Mouse (Mus musculus) layer of hippocampus, adult 11-12 months (tissue): ENCODE data around the gene Il31ra.

Experiments used
- DNase-seq: peaks from one replicate; pipeline ENCODE4 v3.0.0; 2022; ENCODE audit warnings: low spot score

Gene Il31ra

DNA sequence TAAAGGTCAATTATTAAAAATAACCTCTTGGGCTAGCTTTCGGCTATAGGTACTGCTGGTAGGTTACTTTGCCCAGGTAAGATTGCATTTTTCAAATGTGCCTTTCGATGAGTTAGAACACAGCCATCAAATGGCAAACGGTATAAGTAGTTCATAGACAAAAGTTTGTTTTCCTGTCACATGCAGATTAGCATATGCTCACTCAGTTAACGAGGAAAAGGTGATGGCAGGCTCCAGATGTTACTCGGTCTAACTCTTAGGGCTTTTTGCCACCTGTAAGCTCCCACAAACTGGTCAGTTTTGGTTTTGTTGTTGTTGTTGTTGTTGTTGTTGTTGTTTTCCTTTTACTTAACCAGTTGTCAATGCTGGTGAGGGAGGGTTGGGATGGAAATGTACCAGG is 85.7 kb downstream of the Il31ra start:
- DNase-seq: no peak

DNA sequence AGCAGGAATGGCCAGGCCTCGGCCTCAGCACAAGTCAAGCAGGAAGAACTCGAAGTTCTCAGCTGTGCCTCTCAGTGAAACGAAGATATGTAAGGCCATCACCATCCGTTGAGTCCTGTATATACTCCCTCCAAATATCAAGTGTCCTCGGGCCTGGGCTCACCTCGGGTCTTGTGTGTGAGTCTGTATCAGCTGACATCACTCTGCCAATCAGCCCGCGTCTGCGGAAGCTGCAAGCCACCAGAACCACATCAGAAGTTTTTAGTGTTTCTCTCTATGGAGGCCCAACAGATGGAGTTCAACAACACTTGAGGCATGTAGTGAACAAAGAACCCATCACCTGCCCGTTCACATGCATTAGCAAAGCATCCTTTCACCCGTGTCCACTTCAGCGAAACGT is 86.5 kb downstream of the Il31ra start:
- DNase-seq: no peak

DNA sequence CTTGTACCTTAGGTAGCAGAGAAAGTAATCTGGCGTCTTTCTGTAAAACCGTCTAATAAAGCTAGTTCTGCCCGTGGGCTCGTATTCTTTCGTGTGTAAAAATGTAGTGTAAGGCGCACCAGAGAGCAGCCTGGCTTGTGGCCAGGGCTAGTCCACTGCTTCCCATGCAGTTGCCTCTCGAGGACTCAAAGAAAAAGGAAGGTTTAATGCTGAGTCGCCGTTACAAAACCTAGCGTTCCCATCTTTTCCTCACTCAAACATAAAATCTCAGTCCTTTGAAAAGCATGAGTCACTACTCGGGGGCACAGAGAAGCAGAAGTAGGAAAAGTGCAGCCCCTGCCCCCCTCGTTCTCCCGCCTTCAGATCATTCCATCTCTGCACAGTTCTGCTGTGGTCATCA is 87.4 kb downstream of the Il31ra start:
- peak; percentile 30 for DNase-seq

DNA sequence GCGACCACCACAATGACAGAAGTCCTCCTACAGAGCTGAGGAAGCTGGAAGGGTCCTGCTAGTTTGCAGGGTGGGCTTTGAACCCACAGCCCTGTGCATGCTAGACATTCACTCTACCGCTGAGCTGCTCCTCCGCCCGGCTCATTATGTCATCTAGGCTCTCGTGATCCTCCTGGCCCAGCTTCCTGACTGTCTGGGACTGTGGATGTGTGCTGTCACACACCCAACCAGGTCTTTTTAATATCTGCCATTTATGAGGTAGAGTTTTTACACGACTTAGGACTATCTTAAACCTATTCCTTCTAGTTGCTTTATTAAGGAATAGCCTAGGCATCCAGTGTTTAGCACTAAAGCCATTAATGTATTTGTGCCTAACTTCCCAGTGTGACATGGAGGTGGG is 88.7 kb downstream of the Il31ra start:
- no peak for DNase-seq

DNA sequence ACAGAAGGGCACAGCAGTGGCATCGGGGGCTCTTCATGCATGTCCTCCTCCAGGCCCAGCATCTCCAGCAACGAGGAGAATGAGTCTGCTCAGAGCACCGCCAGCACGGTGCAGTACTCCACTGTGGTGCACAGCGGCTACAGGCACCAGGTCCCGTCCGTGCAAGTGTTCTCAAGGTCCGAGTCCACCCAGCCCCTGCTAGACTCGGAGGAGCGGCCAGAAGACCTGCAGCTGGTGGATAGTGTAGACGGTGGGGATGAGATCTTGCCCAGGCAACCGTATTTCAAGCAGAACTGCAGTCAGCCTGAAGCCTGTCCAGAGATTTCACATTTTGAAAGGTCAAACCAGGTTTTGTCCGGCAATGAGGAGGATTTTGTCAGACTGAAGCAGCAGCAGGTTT is 90.3 kb downstream of the Il31ra start:
- no peak for DNase-seq

DNA sequence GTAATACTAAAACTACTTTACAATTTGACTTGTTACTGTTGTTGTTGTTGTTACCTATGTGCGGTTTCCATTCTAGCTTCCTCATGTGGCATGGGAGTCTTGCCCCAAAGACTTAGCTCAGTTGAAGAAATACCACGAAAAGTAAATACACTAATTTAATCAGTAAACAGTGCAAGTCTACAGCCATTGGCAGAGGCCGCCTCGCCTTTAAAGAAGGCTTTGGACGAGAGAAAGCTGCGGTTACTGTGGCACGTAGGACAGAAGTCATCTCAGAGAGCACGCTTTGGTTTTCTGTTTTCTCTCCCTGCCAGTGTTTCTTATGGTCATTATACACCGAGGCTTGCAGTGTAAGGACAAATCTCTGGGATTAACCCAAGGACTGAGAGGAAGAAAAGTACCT is 93.7 kb downstream of the Il31ra start:
- no peak for DNase-seq

DNA sequence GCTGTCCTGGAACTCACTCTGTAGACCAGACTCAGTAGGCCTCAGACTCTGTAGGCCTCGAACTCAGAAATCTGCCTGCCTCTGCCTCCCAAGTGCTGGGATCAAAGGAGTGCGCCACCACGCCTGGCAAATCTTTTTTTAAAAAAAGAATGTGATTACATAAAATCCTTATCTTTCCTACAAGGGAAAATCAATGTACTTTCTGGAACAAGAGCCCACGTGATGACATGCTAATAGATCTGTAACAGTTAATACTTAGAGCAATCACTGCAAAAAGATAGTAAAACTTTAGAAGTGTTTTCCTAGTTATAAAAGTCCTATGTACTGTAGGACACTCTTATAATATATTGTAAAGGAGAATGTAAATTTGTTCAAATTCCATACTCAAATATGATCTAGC is 94.1 kb downstream of the Il31ra start:
- DNase-seq: no peak

DNA sequence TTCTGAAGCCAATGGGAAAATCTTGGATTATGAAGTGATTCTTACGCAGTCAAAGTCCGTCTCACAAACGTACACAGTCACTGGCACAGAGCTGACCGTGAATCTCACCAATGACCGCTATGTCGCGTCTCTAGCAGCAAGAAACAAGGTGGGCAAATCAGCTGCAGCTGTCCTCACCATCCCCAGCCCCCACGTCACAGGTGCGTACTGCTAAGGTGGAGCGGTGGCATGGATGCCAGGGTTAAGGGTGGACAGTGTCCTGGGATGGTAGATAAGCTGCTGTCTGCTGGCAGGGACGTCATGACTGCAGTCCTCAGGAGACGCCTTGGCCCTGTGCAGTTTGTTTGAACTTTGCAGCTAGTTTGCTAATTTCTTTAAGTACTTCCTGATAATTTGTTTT is 99.6 kb downstream of the Il31ra start:
- DNase-seq: no peak

DNA sequence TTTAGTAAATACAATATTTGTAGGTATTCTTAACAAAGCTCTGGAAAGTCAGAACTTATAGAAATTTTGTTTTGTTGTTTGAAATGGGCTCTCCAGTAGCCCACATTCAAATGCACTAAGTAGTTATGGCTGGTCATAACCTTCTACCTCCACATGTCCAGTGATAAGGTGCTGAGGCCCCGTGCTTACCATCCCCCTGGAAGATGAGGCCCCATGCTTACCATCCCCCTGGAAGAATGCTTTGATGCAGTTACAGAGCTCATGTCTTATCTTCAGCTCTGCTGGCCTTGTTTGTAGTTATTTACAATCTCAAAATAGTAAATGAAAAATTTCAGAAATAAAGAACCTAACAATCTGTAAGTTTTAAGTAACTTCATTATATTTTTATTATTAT is 101.9 kb downstream of the Il31ra start:
- DNase-seq: no peak

DNA sequence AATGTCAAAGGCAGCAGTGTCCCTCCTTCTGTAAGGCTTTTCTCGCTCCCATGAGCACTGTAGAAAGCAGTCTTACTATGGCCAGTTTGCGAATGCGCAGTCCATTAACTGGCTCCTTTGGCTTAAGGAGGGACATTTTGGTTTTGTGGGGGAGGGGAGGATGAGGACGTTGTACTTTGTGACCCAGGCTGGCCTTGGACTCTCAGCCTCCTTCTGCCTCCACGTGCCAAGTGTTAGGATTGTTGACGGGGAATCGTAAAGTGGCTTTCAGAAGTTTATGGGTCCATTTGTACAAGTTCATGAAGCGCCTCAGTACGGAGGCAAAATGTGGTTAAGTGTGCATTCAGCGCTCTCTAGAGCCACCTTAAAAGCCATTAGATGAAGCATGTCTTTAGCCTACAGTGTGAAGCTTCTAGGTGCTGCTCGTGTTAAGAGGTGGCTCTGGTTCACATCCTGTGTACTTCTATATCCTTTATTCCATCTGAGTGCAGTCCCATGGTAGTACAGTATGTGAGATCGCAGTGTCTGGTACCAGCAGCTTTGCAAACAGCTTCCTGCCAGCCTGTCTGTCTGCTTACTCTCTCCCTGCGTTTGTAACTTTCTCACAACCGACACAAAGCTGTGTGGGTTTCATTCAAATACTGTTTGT is 102.4 kb downstream of the Il31ra start:
- no peak for DNase-seq

DNA sequence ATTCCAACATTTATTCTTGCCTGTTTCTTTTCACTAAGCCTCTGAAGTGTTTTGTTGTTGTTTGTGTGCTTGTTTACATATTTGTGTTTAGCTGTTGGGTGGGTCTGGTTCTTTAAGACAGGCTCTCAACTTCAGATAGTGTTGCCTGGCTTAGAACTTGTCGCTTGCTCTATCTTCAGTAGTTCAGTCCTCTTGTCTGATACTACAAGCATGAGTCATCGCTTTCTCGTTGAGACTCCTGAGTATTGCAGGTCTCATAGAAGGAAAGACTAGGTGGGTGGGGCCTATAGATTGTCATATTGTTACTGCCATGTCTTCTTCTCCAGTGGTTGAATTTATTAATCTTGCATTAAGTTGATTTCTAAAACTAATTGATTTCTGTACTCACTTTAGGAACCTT is 104.1 kb downstream of the Il31ra start:
- DNase-seq: no peak

DNA sequence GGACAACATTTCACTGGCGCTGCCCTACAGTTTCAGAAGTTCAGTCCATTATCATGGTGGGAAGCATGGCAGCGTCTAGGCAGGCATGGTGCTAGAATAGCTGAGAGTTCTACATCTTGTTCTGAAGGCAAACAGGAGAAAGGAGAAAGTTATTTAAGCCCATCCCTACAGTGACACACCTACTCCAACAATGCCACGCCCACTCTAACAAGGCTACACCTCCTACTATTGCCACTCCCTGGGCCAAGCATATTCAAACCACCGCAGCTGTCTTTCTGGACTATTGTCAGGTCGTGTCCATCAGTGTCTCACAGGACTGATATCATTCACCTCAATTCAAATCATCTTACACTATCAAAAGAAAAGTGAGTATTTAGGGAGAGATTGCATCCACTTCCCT is 107.5 kb downstream of the Il31ra start:
- no peak for DNase-seq

DNA sequence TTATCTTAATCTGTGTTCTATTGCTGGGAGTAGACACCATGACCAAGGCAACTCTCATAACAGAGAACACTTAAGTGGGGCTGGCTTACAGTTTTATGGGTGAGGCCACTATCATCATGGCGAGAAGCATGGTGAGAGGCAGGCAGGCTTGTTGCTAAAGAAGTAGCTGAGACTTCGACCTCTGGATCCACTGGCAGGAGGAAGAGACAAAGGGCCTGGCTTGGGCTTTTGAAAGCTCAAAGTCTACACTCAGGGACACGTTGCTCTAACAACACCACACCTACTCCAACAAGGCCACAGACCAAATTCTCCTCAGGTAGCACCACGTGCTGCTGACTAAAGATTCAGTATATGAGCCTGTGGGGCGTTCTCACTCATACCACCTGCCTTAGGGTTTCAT is 107.9 kb downstream of the Il31ra start:
- DNase-seq: no peak

DNA sequence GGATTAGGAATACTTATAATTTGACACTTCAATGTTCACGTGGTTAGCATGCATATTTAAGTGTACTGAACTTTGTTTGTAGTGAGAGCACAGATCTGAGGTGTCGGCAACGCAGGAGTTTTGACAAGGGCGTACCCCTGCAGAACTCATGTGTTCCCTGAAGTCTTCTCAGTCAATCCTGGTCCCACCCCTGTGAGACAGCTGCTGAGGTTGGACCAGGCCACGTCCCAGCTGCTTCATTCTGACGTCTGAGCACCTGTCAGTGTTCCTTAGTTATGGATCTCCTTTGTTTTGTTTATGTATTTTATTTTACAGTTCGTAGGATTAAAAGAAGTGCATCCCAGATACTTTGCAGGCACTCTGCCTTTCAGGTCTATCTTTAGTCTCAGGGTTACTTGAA is 111.1 kb downstream of the Il31ra start:
- DNase-seq: no peak

DNA sequence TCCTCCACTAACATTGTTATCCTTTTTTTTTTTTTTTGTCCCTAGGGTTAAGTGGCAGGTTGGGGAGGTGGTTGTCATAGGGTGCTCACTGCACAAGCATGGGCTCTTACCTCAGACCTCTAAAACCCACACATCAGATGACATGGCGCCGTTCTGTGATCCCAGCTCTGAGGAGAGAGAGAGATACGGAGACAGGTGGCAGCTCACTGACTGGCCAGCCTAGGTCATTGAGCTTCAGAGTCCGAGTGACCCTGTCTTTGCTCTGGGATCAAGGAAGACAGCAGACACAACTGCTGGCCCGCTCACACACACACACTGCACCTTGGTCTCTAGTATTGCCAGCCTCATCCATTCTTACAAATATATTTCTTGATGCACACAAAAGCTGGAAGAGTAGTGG is 111.6 kb downstream of the Il31ra start:
- no peak for DNase-seq

DNA sequence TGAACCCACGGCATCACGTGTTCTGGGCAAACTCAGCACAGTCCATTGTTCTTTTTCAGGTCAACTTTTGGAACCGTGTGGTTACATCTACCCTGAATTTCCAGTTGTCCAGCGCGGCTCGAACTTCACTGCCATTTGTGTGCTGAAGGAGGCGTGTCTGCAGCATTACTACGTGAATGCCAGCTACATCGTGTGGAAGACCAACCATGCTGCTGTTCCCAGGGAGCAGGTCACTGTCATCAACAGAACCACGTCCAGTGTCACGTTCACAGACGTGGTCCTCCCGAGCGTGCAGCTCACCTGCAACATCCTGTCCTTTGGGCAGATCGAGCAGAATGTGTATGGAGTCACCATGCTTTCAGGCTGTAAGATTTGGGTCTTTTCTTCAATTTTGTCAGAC is 114.2 kb downstream of the Il31ra start:
- DNase-seq: no peak

DNA sequence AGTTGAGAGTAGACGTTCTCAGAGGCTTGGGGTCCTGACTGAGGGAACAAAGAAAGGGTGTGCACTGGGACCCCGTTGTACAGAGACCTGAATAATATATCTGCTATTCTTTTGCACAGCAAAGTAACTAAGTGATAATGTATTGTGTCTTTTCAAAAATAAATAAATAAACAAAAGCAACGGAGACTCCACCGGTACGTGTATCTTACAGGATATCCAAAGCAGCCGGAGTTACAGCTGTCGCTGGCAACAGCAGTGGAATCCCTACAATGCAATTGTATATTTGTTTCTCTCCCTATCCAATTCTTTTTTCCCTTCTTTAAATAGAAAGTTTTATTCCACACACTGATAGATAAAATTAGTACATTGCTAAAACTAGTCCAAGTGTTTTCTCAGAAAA is 115.1 kb downstream of the Il31ra start:
- DNase-seq: no peak

DNA sequence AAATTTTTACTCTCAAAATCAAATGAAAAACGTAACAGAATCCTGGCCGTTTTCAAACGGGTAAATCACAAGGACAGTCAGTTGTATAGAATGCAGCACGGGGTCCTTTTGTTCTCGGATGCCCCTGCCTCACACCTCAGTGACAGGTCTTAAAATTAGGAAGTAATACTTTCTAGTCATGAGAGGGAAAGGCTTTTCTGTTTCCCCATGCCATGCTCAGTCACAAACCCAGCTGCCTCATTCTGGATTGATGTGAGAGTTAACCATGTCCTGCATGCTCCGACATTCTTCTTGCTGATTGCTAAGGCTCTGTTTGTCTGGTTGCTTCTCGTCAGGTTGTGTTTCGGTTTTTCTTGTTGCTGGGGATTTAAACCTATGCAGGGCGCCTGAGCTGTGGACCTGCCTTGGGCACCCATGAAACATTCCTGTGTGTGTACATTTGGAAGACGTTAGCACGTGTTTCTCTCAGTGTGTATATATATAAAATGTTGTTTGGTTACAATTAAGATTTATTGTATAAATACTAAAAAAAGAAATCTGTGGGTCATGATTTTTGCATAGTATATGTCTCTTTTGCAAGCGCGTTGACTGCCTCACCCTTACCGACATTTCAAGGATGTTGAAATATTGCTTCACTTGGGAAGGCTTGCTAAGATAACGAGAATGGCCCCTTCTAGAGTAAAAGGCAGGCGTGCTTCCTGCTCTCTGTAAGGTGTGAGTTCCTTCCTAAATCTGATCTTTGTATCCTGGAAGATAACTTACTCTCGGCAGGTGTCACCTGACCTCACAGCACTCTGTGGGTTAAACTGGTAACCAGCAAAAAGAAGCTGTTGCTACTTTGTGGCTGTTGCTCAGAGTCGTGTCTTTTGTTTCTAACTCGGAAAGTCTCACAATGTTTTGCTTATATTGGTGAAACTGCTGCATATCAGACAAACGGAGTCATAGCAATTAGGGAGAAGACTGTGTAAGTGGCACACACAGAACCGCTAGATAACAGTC is 120.1 kb downstream of the Il31ra start:
- no peak for DNase-seq

DNA sequence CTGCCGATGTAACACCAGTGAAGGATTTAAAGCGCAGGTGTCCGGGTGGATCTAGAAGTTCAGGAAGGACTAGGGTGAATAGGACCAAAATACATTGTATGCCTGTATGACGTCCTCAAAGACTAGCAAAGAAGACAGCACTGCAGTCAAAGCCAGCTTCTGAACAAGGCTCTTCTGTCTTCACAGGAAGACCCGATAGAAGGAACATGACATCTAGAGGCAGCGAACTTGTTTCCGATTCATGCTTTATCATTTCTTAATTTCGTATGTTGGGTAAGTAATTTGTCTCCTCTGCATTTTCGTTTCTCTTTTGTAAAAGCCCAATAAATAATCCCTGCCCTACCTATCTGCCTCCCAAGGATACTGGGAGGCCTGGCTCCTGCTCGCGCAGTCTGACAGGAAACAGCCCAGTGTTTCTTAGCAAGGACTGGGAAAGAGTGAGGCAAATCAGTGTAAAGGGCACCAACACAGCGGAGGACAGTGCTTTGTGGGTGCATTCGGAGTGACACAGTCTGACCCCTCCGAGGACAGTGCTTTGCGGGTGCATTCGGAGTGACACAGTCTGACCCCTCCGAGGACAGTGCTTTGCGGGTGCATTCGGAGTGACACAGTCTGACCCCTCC is 121.6 kb downstream of the Il31ra start:
- no peak for DNase-seq

DNA sequence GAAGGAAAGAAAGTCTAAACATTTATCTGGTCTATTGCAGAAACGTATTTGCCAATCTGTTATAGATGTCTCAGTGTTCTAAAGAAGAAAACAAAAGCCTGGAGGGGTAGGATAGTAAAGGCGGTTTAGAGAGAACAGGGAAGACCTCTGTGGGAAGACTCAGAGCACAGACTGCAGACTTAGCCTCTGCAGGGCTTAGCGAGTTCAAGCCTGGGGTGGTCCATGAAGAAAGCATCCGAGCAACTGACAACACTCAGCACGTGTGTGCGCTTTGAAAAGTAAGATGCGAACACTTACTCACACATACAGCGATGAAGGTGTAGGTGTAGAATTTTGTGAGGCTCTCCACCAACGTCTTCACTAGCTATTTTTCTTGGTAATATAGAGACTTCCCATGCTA is 123.0 kb downstream of the Il31ra start:
- DNase-seq: no peak
